Mouse (Mus musculus) heart, adult 2 months (tissue): ENCODE results near the gene Cdh4.

Experiments used
- CTCF ChIP-seq: fragments of 200-600 bp; IDR thresholded peaks from 2 replicates; pipeline ENCODE4 v1.8.1; 2022; ENCODE audit warnings: antibody characterized with exemption, mild to moderate bottlenecking, moderate library complexity
- EP300 ChIP-seq: fragments of 200-500 bp; IDR thresholded peaks from 2 replicates; pipeline ENCODE4 v1.6.1; 2011; ENCODE audit warnings: low read depth, low read length, control low read depth; ENCODE audit not compliant: insufficient read depth
- POLR2A ChIP-seq: fragments of 200-500 bp; IDR thresholded peaks from 2 replicates; pipeline ENCODE4 v1.6.1; 2011; ENCODE audit warnings: mild to moderate bottlenecking, low read depth, low read length, control low read depth; ENCODE audit not compliant: insufficient read depth

- TF ChIP-seq CTCF (no peak), EP300 (no peak), POLR2A (no peak)
Measured at GRCm38 (mm10) chr2:179896949-179897348, 454.7 kb downstream of the Cdh4 start.
